Mouse (Mus musculus): ENCODE measurements at regions not wholly inside any gene's neighbourhood (a gene's known extent, or its start where the extent isn't known, plus 50 kb on each side); places are given as distances from the start of the nearest gene placed in this dataset.

- TF ChIP-seq CTCF (IDR thresholded peaks at IDR 0.05; ENCODE audit: low read depth): no peak
- no peak for TF ChIP-seq EP300 (optimal IDR thresholded peaks at IDR 0.05)
Measured at GRCm38 (mm10) chr10:21528396-21528795, 64.5 kb upstream of the 1700020N01Rik start.
